Mouse (Mus musculus) hindbrain, embryonic 16.5 days (tissue): ENCODE measurements around the gene Rnf115. TPM values are rescaled to one million over a fixed set of nuclear protein-coding genes. Genes with fewer than 3 reads are reported as not detected.

ENCODE experiments used
- ATAC-seq: fragments of 200-750 bp; cut with Nextera tagmentation; 2 replicates; pipeline ENCODE4 v1.8.0; 2017; ENCODE audit warnings: moderate TSS enrichment, moderate library complexity
- H3K27ac ChIP-seq: fragments of 300-500 bp; sonication (generic); 2 replicates; pipeline ENCODE4 v1.5.1; 2014; ENCODE audit warnings: low read depth, mild to moderate bottlenecking, control low read depth, low read length, moderate library complexity
- H3K27me3 ChIP-seq: fragments of 300-500 bp; sonication (generic); replicated peaks from 2 replicates; pipeline ENCODE4 v1.6.1; 2014; ENCODE audit warnings: low read length; ENCODE audit not compliant: control insufficient read depth, insufficient read depth
- H3K36me3 ChIP-seq: fragments of 300-500 bp; sonication (generic); 2 replicates; pipeline ENCODE4 v1.6.1; 2014; ENCODE audit warnings: mild to moderate bottlenecking, low read length, moderate library complexity, mixed read lengths; ENCODE audit not compliant: control insufficient read depth, insufficient read depth
- H3K4me1 ChIP-seq: fragments of 300-500 bp; sonication (generic); 2 replicates; pipeline ENCODE4 v1.6.1; 2014; ENCODE audit warnings: low read depth, low read length; ENCODE audit not compliant: control insufficient read depth, insufficient read depth
- H3K4me2 ChIP-seq: fragments of 300-500 bp; sonication (generic); 2 replicates; pipeline ENCODE4 v1.6.1; 2014; ENCODE audit warnings: mild to moderate bottlenecking, low read length, control low read depth, moderate library complexity
- H3K4me3 ChIP-seq: fragments of 300-500 bp; sonication (generic); 2 replicates; pipeline ENCODE4 v1.5.1; 2014; ENCODE audit warnings: mild to moderate bottlenecking, low read length, control low read depth, moderate library complexity
- H3K9ac ChIP-seq: fragments of 300-500 bp; sonication (generic); 2 replicates; pipeline ENCODE4 v1.6.1; 2014; ENCODE audit warnings: low read depth, mild to moderate bottlenecking, control low read depth, low read length, moderate library complexity
- H3K9me3 ChIP-seq: fragments of 300-500 bp; sonication (generic); 2 replicates; pipeline ENCODE4 v1.6.1; 2014; ENCODE audit warnings: mild to moderate bottlenecking, low read length, moderate library complexity; ENCODE audit not compliant: control insufficient read depth
- WGBS: fragments of 180-500 bp; shearing (Covaris S2); extraction: QIAGEN DNeasy Blood & Tissue Kit; methylation state at CpG from one replicate; pipeline ENCODE4 v1.1.7; 2014; 5-methylcytosine and 5-hydroxymethylcytosine counted together
- polyA plus RNA-seq: library from polyadenylated mRNA; unstranded; fragments of >200 nt; fragmentation: Nextera tagmentation; extraction: Ambion mirVana; gene quantifications from 2 replicates; pipeline ENCODE4 v1.2.1, GENCODE M21; 2015

Rnf115 gene
- polyA plus RNA-seq, 1 experiment from 2014 or later, result 82.0 TPM

- Histone ChIP-seq H3K4me1 (no peaks in the 10 kb centered on the region), H3K27ac (no peak overlapping the region), H3K4me3 (no peak overlapping the region), H3K9me3 (no peaks in the 10 kb centered on the region), H3K9ac (no peak overlapping the region), H3K27me3 (no peaks in the 10 kb centered on the region), H3K4me2 (no peak overlapping the region), H3K36me3 (no peaks in the 10 kb centered on the region)
- ATAC-seq, result no peak
- WGBS, result 57% methylated on average over 3 of the region's 3 CpGs
Observed at GRCm38 (mm10) chr3:96690298-96690697, 37.2 kb upstream of the Rnf115 start.

GRCm38 (mm10) chr3:96692506-96692905 lies 35.0 kb upstream of the Rnf115 start:
- Histone ChIP-seq H3K36me3 (no peaks in the 10 kb centered on the region), H3K4me1 (peaks cover 5% of the 10 kb centered on the region), H3K4me3 (no peak overlapping the region), H3K9ac (no peak overlapping the region), H3K4me2 (no peak overlapping the region), H3K9me3 (no peaks in the 10 kb centered on the region), H3K27ac (no peak overlapping the region), H3K27me3 (no peaks in the 10 kb centered on the region)
- no peak for ATAC-seq
- 26% methylated on average over 3 of the region's 3 CpGs for WGBS

- Histone ChIP-seq H3K9ac (no peak overlapping the region), H3K27ac (no peak overlapping the region), H3K4me2 (no peak overlapping the region), H3K4me3 (no peak overlapping the region), H3K9me3 (no peaks in the 10 kb centered on the region), H3K4me1 (peaks cover 12% of the 10 kb centered on the region), H3K27me3 (no peaks in the 10 kb centered on the region), H3K36me3 (no peaks in the 10 kb centered on the region)
- ATAC-seq, result no peak
- 88% methylated on average over 1 of the region's 1 CpGs for WGBS
Observed at GRCm38 (mm10) chr3:96693579-96693978, 33.9 kb upstream of the Rnf115 start.

- ATAC-seq, result peak; percentile 73
- H3K27ac ChIP-seq, result peak within 1 kb of the TSS; percentile 90
- H3K9ac ChIP-seq, result peak within 1 kb of the TSS; percentile 90
- H3K36me3 ChIP-seq, result peaks cover 3% of the 10 kb centered on the region; the same call in 1 of the 2 replicates
- peaks cover 12% of the 10 kb centered on the region for H3K4me1 ChIP-seq
- H3K9me3 ChIP-seq, result no peaks in the 10 kb centered on the region
- no peaks in the 10 kb centered on the region for H3K27me3 ChIP-seq
- peak within 1 kb of the TSS; percentile 68 for H3K4me2 ChIP-seq
- WGBS, result 0% methylated on average over 35 of the region's 35 CpGs
- H3K4me3 ChIP-seq, result peak within 1 kb of the TSS; percentile 56
Observed at GRCm38 (mm10) chr3:96696198-96696765, 31.2 kb upstream of the Rnf115 start, which contains the start of gene Pias3. Gene Pias3, plus strand, starts transcription at chr3:96696384.

- H3K9ac ChIP-seq, result peak overlapping the region; percentile 90
- under 1% methylated on average over 82 of the region's 85 CpGs for WGBS
Observed at GRCm38 (mm10) chr3:96696766-96697732, 30.4 kb upstream of the Rnf115 start.

GRCm38 (mm10) chr3:96698993-96699690 lies 28.3 kb upstream of the Rnf115 start:
- no peak overlapping the region for H3K9ac ChIP-seq
- H3K27me3 ChIP-seq, result no peaks in the 10 kb centered on the region
- no peak overlapping the region for H3K4me2 ChIP-seq
- no peak for ATAC-seq
- H3K27ac ChIP-seq, result no peak overlapping the region
- no peaks in the 10 kb centered on the region for H3K9me3 ChIP-seq
- H3K36me3 ChIP-seq, result peaks cover 15% of the 10 kb centered on the region; the same call in 1 of the 2 replicates
- WGBS, result 55% methylated on average over 16 of the region's 19 CpGs
- H3K4me3 ChIP-seq, result no peak overlapping the region
- H3K4me1 ChIP-seq, result peaks cover 12% of the 10 kb centered on the region

More at GRCm38 (mm10) chr3:96696766-96697732, 30.4 kb upstream of the Rnf115 start:
- peak overlapping the region; percentile 68 for H3K4me2 ChIP-seq
- peaks cover 9% of the 10 kb centered on the region; the same call in 1 of the 2 replicates for H3K36me3 ChIP-seq
- H3K9me3 ChIP-seq, result no peaks in the 10 kb centered on the region
- H3K27me3 ChIP-seq, result no peaks in the 10 kb centered on the region
- peak overlapping the region; percentile 56 for H3K4me3 ChIP-seq
- H3K27ac ChIP-seq, result peak overlapping the region; percentile 90
- peaks cover 12% of the 10 kb centered on the region for H3K4me1 ChIP-seq
- peak; percentile 93 for ATAC-seq

- Histone ChIP-seq H3K4me3 (no peak overlapping the region), H3K4me2 (no peak overlapping the region), H3K27me3 (no peaks in the 10 kb centered on the region), H3K9ac (no peak overlapping the region), H3K9me3 (no peaks in the 10 kb centered on the region), H3K36me3 (peaks cover 15% of the 10 kb centered on the region; the same call in 1 of the 2 replicates), H3K27ac (no peak overlapping the region), H3K4me1 (peaks cover 12% of the 10 kb centered on the region)
- WGBS, result 57% methylated on average over 7 of the region's 7 CpGs
- no peak for ATAC-seq
Observed at GRCm38 (mm10) chr3:96700376-96700775, 27.1 kb upstream of the Rnf115 start.

GRCm38 (mm10) chr3:96701003-96701402 lies 26.5 kb upstream of the Rnf115 start:
- H3K36me3 ChIP-seq, result peaks cover 15% of the 10 kb centered on the region; the same call in 1 of the 2 replicates
- H3K4me3 ChIP-seq, result no peak overlapping the region
- no peaks in the 10 kb centered on the region for H3K27me3 ChIP-seq
- H3K27ac ChIP-seq, result no peak overlapping the region
- H3K9me3 ChIP-seq, result no peaks in the 10 kb centered on the region
- peaks cover 10% of the 10 kb centered on the region for H3K4me1 ChIP-seq
- H3K4me2 ChIP-seq, result no peak overlapping the region
- no peak for ATAC-seq
- 89% methylated on average over 4 of the region's 4 CpGs for WGBS
- H3K9ac ChIP-seq, result no peak overlapping the region
